Mouse (Mus musculus) CD4-positive, CD25-positive, alpha-beta regulatory T cell, adult 9 weeks (primary cell): ENCODE measurements around the gene Gm21830. TPM values are rescaled to one million over a fixed set of nuclear protein-coding genes. Genes with fewer than 3 reads are reported as not detected.

Experiments
- polyA plus RNA-seq: library from polyadenylated mRNA; unstranded; fragments of 100-300 nt; shearing (Covaris generic); gene quantifications from one replicate; pipeline ENCODE4 v1.2.1, GENCODE M21; 2017

Gene Gm21830
- polyA plus RNA-seq = not detected

GRCm38 (mm10) chr2:67413425-67413824 lies at the start of gene Gm21830:
Gene Gm21830, plus strand, starts transcription at chr2:67413725.

GRCm38 (mm10) chr2:67433081-67433480 lies 19.6 kb downstream of the Gm21830 start, which contains the start of gene Gm26727:
Gene Gm26727, minus strand, starts transcription at chr2:67433181.

DNA sequence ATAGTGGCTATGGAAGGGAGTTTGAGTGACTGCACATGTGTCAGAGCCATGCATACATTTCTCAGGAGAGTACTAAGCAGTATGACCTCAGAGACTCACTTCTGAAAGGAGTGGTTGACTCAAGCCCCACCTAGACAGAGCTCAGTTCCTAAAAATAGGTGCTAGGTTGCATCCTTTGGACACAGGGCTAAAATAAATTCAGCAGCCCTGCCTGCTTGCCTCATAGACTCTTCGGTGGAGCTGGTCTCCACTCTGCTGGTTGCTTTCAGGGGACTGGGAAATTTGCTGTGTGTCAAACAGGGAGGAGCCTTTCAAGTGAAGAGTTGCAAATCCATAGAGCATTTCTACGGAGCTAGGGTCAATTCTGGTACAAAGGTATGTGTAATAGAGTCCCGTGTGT lies 32.3 kb downstream of the Gm21830 start, which contains the start of gene Xirp2:
Gene Xirp2 (plus strand): TSS at position 223 of the 400 bp plus-strand sequence.

Other genes starting within 250 kb of the Gm21830 start
- gene Gm26727, start 19.5 kb downstream of the Gm21830 start, polyA plus RNA-seq = not detected
- not detected for gene Xirp2, start 32.3 kb downstream of the Gm21830 start, polyA plus RNA-seq
- gene B3galt1, start 152.1 kb downstream of the Gm21830 start, polyA plus RNA-seq = not detected